Comparison of ENCODE assay signal across 9 mouse cellular contexts in the genomic region with DNA sequence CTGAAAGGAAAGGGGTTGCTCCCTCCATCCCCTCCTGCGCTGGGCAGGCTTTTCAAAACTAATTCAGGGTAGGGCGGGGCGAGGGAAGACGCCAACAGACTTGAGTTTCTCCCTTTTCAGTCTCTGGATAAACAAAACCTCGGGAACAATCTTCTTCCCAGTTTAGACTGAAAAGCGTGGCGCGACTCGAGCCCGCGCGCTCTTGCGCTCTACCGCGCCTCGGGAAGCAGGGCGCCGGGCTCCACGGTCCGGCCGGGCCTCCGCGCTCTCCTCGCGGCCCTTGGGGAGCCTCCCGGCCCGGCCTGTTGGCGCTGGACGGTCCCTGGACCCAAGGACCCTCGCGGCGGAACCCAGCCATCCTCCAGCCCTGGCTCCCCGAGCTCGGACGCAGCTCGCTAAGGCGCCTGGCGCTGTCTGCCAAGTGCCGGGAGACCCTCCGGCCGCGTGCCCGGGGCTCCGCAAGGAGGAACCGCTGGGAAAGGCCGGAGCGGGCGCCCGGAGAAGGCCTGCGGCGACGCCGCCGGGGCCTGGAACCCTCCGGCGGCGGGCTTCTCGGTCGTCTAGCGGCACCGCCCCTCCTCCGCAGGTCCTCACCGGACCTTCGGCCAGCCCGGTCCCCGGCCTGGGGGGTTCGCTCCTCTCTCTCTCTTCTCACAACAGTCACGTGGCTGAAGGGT. TPM values are rescaled to one million over a fixed set of nuclear protein-coding genes. Genes with fewer than 3 reads are reported as not detected.
A peak's percentile ranks its signal among the peaks of the same experiment; 100 is the strongest.
DNase-seq lines count a peak whose midpoint lies in the region; ATAC-seq lines count a peak whose summit lies in the region.
"Had no signal": no experiment of that assay in that cellular context is flagged by ENCODE, and none has a peak within 500 bp of the region (broad histone marks: within the 10 kb centered on the region; RNA-seq: fewer than 3 reads in every experiment).

No protein-coding gene starts in this region.

- peak; percentile 13 for DNase-seq in gastrocnemius, postnatal 10 days
- DNase-seq in gastrocnemius, postnatal 25 days: no peak
- peak; percentile 81 for DNase-seq in ES-CJ7 (ENCODE audit: low read depth, low spot score)
- DNase-seq in layer of hippocampus, postnatal 36 days: peak; percentile 78 to 79
- no peak for DNase-seq in urinary bladder, postnatal 4 days (ENCODE audit: low spot score in 2 of 2)
- no peak for DNase-seq in lung, postnatal 36 days

- peaks cover 39% of the 10 kb centered on the region for H3K4me1 ChIP-seq in forebrain, embryonic 15.5 days
- H3K4me1 ChIP-seq in neural tube, embryonic 12.5 days: peaks cover 14% of the 10 kb centered on the region

- H3K4me3 ChIP-seq in forebrain, embryonic 15.5 days: peak overlapping the region; percentile 47
- H3K4me3 ChIP-seq in neural tube, embryonic 12.5 days: peak overlapping the region; percentile 42

- ATAC-seq in forebrain, embryonic 15.5 days (replicated peaks): peak; percentile 95
- ATAC-seq in neural tube, embryonic 12.5 days (ENCODE audit: low FRiP score, low read depth): peak; percentile 80

- WGBS in forebrain, embryonic 15.5 days: under 1% methylated on average over 65 of the region's 68 CpGs
- under 1% methylated on average over 68 of the region's 68 CpGs for WGBS in neural tube, embryonic 12.5 days

- H3K9me3 ChIP-seq in forebrain, embryonic 15.5 days: no peaks in the 10 kb centered on the region
- H3K9me3 ChIP-seq in neural tube, embryonic 12.5 days: no peaks in the 10 kb centered on the region

- peaks cover 6% of the 10 kb centered on the region; the same call in 1 of the 2 replicates for H3K36me3 ChIP-seq in forebrain, embryonic 15.5 days
- no peaks in the 10 kb centered on the region for H3K36me3 ChIP-seq in neural tube, embryonic 12.5 days

- H3K27ac ChIP-seq in forebrain, embryonic 15.5 days (replicated peaks): peak overlapping the region; percentile 100
- no peak overlapping the region for H3K27ac ChIP-seq in neural tube, embryonic 12.5 days

- no peaks in the 10 kb centered on the region for H3K27me3 ChIP-seq in forebrain, embryonic 15.5 days
- H3K27me3 ChIP-seq in neural tube, embryonic 12.5 days (replicated peaks): peaks cover 63% of the 10 kb centered on the region

- H3K4me2 ChIP-seq in forebrain, embryonic 15.5 days (replicated peaks): peak overlapping the region; percentile 96
- peak overlapping the region; percentile 85 for H3K4me2 ChIP-seq in neural tube, embryonic 12.5 days (replicated peaks)

- peak overlapping the region; percentile 93 for H3K9ac ChIP-seq in forebrain, embryonic 15.5 days (replicated peaks)
- peak overlapping the region; percentile 38; the same call in 1 of the 2 replicates for H3K9ac ChIP-seq in neural tube, embryonic 12.5 days

RNA-seq across cellular contexts. Expression of gene Gm43517, which starts 16.3 kb away (rescaled TPM):
- not detected for total RNA-seq in gastrocnemius, postnatal 10 days (2021)
- total RNA-seq in gastrocnemius, postnatal 25 days (2021): not detected
- 2.8 and 3.0 TPM in 2 replicates for polyA plus RNA-seq in forebrain, embryonic 15.5 days (2015; fragmentation: Nextera tagmentation; extraction: Ambion mirVana)
- total RNA-seq in layer of hippocampus, postnatal 36 days (2021): 10 to 100 TPM; 11.2 to 14.6 TPM
- polyA plus RNA-seq in neural tube, embryonic 12.5 days (2016; fragmentation: Nextera tagmentation; extraction: Ambion mirVana): not detected in 2 replicates
- polyA plus RNA-seq: small intestine, adult 2 months had no signal

RNA-seq across cellular contexts. Expression of gene Foxg1, which starts 18.8 kb away (rescaled TPM):
- under 1 TPM; 0.09 to 0.25 TPM for total RNA-seq in gastrocnemius, postnatal 10 days (2021)
- total RNA-seq in gastrocnemius, postnatal 25 days (2021): not detected
- 110 and 111 TPM in 2 replicates for polyA plus RNA-seq in forebrain, embryonic 15.5 days (2015; fragmentation: Nextera tagmentation; extraction: Ambion mirVana)
- 100 to 1,000 TPM; 150 to 156 TPM for total RNA-seq in layer of hippocampus, postnatal 36 days (2021)
- not detected in 2 replicates for polyA plus RNA-seq in neural tube, embryonic 12.5 days (2016; fragmentation: Nextera tagmentation; extraction: Ambion mirVana)
- polyA plus RNA-seq: small intestine, adult 2 months had no signal

Comparison
In these comparisons a context has a peak if more than half of its experiments do, and no peak if none do; other contexts are left out.
1. DNase-seq: peak in gastrocnemius, postnatal 10 days (single experiment), ES-CJ7 (single experiment) and layer of hippocampus, postnatal 36 days (2 of 2); none in gastrocnemius, postnatal 25 days (single experiment), urinary bladder, postnatal 4 days (0 of 2) and lung, postnatal 36 days (single experiment).
2. RNA of gene Gm43517, which starts 16.3 kb away (total RNA-seq): 11.2 to 14.6 TPM in layer of hippocampus, postnatal 36 days; not detected in gastrocnemius, postnatal 10 days and not detected in gastrocnemius, postnatal 25 days; every median in the first group is over 10 times any median in the second.
3. RNA of gene Foxg1, which starts 18.8 kb away (total RNA-seq): 150 to 156 TPM in layer of hippocampus, postnatal 36 days; 0.09 to 0.25 TPM in gastrocnemius, postnatal 10 days and not detected in gastrocnemius, postnatal 25 days; every median in the first group is over 100 times any median in the second.